Mouse (Mus musculus) gonadal fat pad, adult 2 months (tissue): ENCODE results near the gene Cdc14a. TPM values are rescaled to one million over a fixed set of nuclear protein-coding genes. Genes with fewer than 3 reads are reported as not detected.

ENCODE experiments used
- DNase-seq: peaks from one replicate; pipeline ENCODE4 v3.0.0-alpha.2; 2012; ENCODE audit warnings: low read depth
- polyA plus RNA-seq: library from polyadenylated mRNA; depleted of rRNA; stranded (reverse); fragments of >200 nt; gene quantifications from 2 replicates; pipeline ENCODE4 v1.2.3, GENCODE M21; 2012

Gene Cdc14a
- polyA plus RNA-seq, 1 experiment: 3.0 TPM

DNA sequence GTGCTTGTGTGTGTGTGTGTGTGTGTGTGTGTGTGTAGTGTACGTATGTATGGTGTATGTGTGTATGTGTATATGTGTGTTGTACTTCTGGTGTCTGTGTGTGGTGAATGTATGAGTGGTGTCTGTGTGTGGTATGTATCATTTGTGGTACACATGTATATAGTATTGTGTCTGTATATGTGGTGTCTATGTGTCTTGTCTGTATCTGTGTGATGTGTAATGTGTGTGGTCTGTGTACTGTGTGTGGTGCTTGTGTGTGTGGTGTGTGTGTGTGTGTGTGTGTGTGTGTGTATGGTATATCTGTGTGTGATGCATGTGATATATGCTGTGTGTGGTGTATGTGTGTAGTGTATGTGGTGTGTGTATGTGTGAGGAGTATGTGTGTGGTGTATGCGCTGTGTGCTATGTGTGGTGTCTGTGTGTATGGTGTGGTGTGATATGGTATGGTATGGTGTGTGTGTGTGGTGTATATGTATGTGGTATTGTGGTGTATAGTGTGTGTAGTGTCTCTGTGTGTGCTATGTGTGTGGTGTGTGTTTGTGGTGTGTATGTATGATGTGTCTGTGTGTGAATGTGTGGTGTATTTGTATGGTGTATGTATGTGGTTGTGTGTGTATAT, 156.7 kb downstream of the Cdc14a start:
- no peak for DNase-seq

DNA sequence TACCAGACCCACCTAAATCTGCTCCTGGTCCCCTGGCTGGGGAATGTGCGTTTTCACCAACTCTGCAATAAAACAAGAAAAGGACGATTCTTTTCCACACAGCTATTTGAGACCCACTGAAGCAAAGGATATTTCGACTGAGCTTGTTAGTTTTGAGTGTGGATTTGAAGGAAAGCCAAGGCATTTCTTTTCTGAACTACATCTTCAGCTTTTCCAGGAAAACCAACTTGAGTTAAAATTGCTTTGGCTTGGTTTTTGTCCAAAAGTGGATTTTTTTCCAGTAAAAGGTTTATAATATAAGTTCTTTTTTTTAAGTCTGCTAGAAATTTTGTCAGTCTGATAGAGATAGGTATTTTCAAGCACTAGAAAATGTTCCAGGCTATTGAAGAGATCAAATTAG, 157.5 kb downstream of the Cdc14a start:
- no peak for DNase-seq

GRCm38 (mm10) chr3:116263977-116264376, 159.9 kb downstream of the Cdc14a start:
- DNase-seq: no peak

- DNase-seq: no peak
Observed at GRCm38 (mm10) chr3:116263061-116263460, 160.8 kb downstream of the Cdc14a start.

DNA sequence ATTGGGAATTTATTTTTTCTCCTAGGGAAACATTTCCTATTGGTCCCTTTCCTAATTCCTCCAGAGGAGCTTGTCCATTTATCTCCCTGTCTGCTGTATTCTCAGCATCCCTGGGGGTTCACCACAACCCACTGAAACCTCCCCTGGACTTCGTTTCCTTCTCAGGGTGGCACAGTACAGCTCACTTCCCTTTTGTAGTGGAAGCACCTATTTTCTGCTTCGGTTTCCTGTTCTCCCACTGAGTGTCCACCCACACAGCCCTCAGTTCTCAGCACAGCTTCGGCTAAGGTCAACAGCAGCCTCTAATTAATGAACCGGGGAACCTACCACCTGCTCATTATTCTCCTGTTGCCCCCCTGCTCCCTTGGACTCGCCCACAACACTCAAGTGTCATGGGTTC, 167.7 kb downstream of the Cdc14a start:
- no peak for DNase-seq

DNA sequence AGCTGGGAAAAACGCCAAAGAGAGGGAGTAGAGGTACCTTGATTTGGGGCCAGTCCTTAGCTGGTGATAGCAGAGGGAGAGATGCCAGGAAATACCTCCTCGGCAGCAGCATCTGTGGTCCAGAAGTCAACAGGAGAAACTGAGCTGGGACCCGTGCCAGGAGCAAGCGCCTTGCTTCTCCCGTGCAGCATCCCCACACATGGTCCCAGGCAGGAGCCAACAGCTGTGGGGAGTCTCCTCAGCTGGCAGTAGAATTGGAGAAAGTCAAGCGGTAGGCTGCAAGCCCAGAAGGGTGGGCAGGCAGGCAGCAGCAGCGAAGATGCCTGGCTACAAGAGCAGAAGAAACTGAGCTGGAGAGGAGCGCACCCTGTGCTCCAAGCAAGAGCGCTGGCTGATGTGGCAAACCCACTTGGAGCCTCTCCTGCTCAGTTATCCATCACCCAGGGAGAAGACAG, 170.7 kb downstream of the Cdc14a start, which contains the start of gene Gpr88:
Gene Gpr88, minus strand, starts transcription at position 427 of the 455 bp plus-strand sequence.
- no peak for DNase-seq

DNA sequence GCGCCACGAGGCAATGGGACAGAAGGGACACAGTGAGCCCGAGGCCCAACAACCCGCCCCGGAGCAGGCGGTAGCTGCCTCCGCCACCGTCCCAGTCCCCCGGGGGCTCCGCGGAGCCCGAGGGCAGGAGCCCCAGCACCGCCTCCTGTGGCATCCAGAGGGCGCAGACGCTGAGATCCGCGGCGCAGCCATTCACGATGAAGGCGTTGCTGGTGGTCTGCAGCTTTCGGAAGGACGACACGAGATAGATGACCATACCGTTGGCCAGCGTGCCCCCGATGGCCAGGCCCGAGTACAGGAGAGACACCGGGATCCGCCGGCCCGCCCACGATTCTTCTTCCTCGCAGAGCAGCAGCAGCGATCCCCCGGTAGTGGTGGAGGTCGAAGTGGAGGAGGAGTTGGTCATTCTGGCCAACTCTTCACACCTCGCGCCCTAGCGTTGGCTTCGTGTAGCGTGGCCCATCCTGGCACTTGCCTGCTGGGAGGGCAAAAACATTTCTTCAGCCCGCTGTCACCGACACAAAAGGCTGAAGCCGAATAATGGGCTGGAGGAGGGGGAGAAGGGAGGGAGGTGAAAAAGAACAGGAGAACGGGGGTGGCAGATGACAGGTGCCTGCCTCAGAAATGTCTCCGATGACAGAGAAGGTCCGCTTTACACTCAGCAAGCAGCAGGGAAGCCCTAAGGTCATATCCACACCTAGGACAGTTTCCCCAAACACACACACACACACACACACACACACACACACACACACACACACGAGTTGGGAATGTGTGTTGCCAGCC, 171.4 kb downstream of the Cdc14a start:
- no peak for DNase-seq

GRCm38 (mm10) chr3:116251481-116252254, 172.2 kb downstream of the Cdc14a start:
- DNase-seq: no peak

- DNase-seq: no peak
Observed at GRCm38 (mm10) chr3:116249026-116249425, 174.8 kb downstream of the Cdc14a start.

GRCm38 (mm10) chr3:116244476-116244875, 179.4 kb downstream of the Cdc14a start:
- DNase-seq: no peak

DNA sequence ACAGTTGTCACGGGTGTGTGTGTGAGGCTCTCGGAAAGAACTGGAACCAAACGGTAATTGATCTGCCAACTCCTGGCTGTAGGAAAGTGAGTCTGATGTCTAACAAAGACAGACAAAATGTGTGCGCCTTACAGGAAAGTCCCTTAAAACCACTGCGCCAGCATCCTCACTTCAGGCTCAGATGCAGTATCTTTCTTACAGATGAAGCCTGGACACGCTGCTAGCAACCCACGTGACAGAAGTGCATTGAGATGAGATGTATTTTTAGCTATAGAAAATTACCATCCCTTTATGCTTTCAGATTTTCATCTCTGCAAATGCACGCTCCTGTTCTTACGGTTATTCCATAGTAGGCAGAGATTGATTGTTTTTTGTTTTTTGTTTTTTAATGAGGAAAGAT, 181.1 kb downstream of the Cdc14a start:
- DNase-seq: no peak

GRCm38 (mm10) chr3:116237527-116237926, 186.3 kb downstream of the Cdc14a start:
- DNase-seq: no peak

GRCm38 (mm10) chr3:116236856-116237255, 187.0 kb downstream of the Cdc14a start:
- no peak for DNase-seq

GRCm38 (mm10) chr3:116233515-116233914, 190.3 kb downstream of the Cdc14a start:
- DNase-seq: no peak

DNA sequence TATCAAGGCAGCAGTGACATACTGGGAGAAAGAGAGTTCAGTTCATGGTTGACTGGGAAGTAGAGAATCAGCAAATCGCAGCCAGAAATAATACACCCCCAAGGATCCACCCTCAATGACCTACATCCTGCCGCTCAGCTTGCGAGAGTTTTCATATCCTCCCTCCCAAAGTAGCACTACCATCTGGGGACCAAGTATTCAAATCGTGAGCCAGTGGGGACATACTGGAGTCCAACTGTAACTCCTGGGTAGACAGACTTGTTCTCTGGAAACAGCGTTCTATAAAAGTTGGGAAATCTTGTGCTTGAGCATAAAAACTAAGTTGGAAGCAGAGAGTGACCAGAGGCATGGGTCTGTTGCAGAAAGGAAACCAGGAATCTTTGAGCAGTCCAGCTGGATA, 191.1 kb downstream of the Cdc14a start:
- DNase-seq: no peak

- DNase-seq: no peak
Observed at GRCm38 (mm10) chr3:116229336-116229735, 194.5 kb downstream of the Cdc14a start.

DNA sequence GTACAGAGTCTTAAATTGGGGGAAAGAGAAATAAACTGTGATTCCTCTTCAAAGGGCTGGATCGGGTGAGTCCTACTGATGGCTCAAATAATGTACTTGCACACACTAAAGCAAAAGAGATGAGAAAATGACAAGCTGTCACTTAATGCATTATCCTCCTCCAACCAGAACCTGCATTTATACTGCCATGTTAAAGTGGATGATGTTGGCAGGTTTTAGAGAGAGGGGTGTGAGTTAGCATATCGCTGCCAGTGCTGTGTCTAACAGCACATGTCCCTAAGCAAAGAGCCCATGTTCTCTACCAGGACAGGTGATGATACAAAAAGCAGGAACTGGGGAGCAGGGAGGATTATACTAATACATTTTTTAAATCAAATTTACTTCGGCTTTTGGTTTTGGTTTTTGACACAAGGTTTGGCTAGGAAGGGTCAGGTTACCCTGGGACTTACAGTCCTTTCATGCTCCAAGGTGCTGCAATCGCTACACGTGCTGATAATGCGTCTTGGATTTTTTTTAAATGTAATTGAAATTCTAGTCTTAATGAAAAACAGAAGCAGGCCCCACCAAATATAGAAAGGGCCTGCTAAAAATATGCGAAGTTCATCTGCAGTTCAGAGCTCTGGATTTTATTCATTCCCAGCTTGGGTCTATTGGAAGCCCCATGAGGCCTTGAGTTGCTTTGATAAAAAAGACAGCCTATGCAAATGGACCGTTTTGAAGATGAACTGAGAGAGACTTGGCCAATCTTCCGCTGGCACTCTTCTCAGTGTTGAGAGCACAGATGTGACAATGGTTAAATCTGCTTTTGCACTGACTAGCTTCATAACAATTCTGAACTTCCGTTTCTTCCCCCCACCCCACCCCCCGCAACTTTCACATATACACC, 195.2 kb downstream of the Cdc14a start:
- no peak for DNase-seq

- DNase-seq: no peak
Observed at GRCm38 (mm10) chr3:116227383-116227782, 196.4 kb downstream of the Cdc14a start.

DNA sequence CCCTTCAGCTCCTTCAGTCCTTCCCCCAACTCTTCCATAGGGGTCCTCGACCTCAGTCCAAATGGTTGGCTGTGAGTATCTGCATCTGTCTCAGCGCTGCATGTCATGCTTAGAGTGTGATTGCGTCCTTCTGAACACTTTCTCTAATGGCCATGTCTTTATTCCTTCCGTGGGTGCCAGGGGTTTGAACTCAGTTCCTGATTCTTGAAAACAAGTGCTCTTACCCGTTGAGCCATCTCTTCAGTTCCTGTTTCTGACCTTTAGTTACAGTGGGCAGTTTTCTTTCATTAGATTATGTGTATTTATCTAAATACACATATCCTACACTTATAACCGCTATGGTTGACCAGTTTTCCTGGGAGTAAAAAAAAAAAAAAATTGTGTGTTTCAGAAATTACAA, 196.9 kb downstream of the Cdc14a start:
- DNase-seq: no peak
